16 mouse cellular contexts compared by ENCODE assay signal in genomic region chr14:64595891-64596290, GRCm38 (mm10).
DNase-seq lines count a peak whose midpoint lies in the region; ATAC-seq and TF ChIP-seq lines count a peak whose summit lies in the region.
"Had no signal": no experiment of that assay in that cellular context is flagged by ENCODE, and none has a peak within 500 bp of the region (broad histone marks: within the 10 kb centered on the region; RNA-seq: fewer than 3 reads in every experiment).

No protein-coding gene starts in this region.

- peaks cover 27% of the 10 kb centered on the region for H3K36me3 ChIP-seq in hindbrain, embryonic 14.5 days (replicated peaks; ENCODE audit: control insufficient read depth, insufficient read depth)
- H3K36me3 ChIP-seq: limb, embryonic 12.5 days had no signal

- peak; percentile 56 for DNase-seq in cerebellum, adult 9-11 months
- peak; percentile 56 to 70 for DNase-seq in right cerebral cortex, postnatal 10 days (ENCODE audit: low spot score in 2 of 2)
- no peak for DNase-seq in right cerebral cortex, adult 18-20 months
- peak; percentile 49 for DNase-seq in hindbrain, embryonic 14.5 days (ENCODE audit: low spot score)
- DNase-seq in thymus, postnatal 25 days = no peak
- DNase-seq in left cerebral cortex, postnatal 36 days (ENCODE audit: low spot score in 2 of 2) = no peak
- DNase-seq: embryo, embryonic 11 days; gastrocnemius, adult 2 months; kidney, adult 9 months; lung, postnatal 4 days had no signal

- H3K4me1 ChIP-seq in hindbrain, embryonic 14.5 days (replicated peaks; ENCODE audit: control insufficient read depth, insufficient read depth, low read length) = peaks cover 32% of the 10 kb centered on the region
- peaks cover 32% of the 10 kb centered on the region for H3K4me1 ChIP-seq in olfactory bulb, adult 2 months (ENCODE audit: control insufficient read depth, insufficient read depth, low read length)

- WGBS in hindbrain, embryonic 14.5 days = 52% methylated on average over 4 of the region's 4 CpGs
- 49% methylated on average over 4 of the region's 4 CpGs for WGBS in olfactory bulb, adult 2 months

- intact Hi-C loops in left cerebral cortex, postnatal 36 days (cut with DNase I) = no loop called here

- 0 out of 2 replicates have a peak overlapping the region, but pooled peaks have one; percentile 100 for H3K4me2 ChIP-seq in hindbrain, embryonic 14.5 days (replicated peaks)
- H3K4me2 ChIP-seq: heart, embryonic 11.5 days; limb, embryonic 12.5 days had no signal

- no peak for TF ChIP-seq CTCF in olfactory bulb, adult 2 months (IDR thresholded peaks at IDR 0.05; ENCODE audit: insufficient read depth, low read depth, low read length)

- H3K4me3 ChIP-seq in hindbrain, embryonic 14.5 days (replicated peaks; ENCODE audit: low read length) = no peak overlapping the region
- H3K4me3 ChIP-seq in olfactory bulb, adult 2 months (ENCODE audit: insufficient read depth, low read depth, low read length) = no peak overlapping the region
- H3K4me3 ChIP-seq: gastrocnemius, adult 2 months; limb, embryonic 12.5 days; myocyte had no signal

- no peaks in the 10 kb centered on the region for H3K27me3 ChIP-seq in hindbrain, embryonic 14.5 days (ENCODE audit: control insufficient read depth, insufficient read depth, low read length)

- H3K9me3 ChIP-seq in hindbrain, embryonic 14.5 days (ENCODE audit: control insufficient read depth, low read length) = no peaks in the 10 kb centered on the region
- H3K9me3 ChIP-seq: limb, embryonic 12.5 days had no signal

- no peak for ATAC-seq in cerebellum, adult (ENCODE audit: insufficient number of reproducible peaks, low FRiP score, low TSS enrichment)
- peak; percentile 27 for ATAC-seq in hindbrain, embryonic 14.5 days (ENCODE audit: low FRiP score)
- ATAC-seq: activated CD4-positive, CD25-positive, alpha-beta regulatory T cell, adult 4 months had no signal

- TF ChIP-seq POLR2A in olfactory bulb, adult 2 months (IDR thresholded peaks at IDR 0.05; ENCODE audit: insufficient read depth, low read depth, low read length) = no peak

- peak overlapping the region; percentile 100; the same call in 1 of the 2 replicates for H3K9ac ChIP-seq in hindbrain, embryonic 14.5 days
- H3K9ac ChIP-seq: limb, embryonic 12.5 days had no signal

- H3K27ac ChIP-seq in hindbrain, embryonic 14.5 days = peak overlapping the region; percentile 100
- peak overlapping the region; percentile 76 for H3K27ac ChIP-seq in olfactory bulb, adult 2 months (ENCODE audit: insufficient read depth, low read depth, low read length)
- H3K27ac ChIP-seq: gastrocnemius, adult 2 months; limb, embryonic 12.5 days had no signal

Comparison
In these comparisons a context has a peak if more than half of its experiments do, and no peak if none do; other contexts are left out.
1. DNase-seq: peak in cerebellum, adult 9-11 months (single experiment), right cerebral cortex, postnatal 10 days (2 of 2) and hindbrain, embryonic 14.5 days (single experiment); none in right cerebral cortex, adult 18-20 months (single experiment), thymus, postnatal 25 days (single experiment) and left cerebral cortex, postnatal 36 days (0 of 2).